Mouse (Mus musculus) spleen, postnatal 14 days (tissue): ENCODE data around the gene Abca5.

ENCODE experiments used
- DNase-seq, 2 experiments: peaks; one replicate each; pipeline ENCODE4 v3.0.0; 2021 to 2022; ENCODE audit warnings: low spot score in 2 of 2

The Abca5 gene

DNA sequence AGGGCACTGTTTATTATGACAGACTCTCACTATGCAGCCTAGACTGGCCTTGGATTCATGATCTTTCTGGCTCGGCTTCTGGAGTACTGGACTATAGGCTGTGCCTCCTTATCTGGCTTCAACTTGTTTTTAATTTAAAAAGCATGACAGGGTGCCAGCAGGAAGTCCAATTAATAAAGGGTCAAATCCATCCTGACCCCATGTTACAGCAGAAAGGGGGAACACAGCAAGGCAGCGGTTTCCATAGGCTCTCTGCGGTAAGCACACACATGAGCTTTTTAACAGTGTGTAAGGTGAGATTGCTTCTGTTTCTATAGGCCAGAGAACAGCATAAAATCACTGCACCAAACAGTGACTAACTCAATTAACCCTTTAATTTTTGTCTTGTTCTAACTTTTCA is 34.1 kb downstream of the Abca5 start:
- DNase-seq: no peak

DNA sequence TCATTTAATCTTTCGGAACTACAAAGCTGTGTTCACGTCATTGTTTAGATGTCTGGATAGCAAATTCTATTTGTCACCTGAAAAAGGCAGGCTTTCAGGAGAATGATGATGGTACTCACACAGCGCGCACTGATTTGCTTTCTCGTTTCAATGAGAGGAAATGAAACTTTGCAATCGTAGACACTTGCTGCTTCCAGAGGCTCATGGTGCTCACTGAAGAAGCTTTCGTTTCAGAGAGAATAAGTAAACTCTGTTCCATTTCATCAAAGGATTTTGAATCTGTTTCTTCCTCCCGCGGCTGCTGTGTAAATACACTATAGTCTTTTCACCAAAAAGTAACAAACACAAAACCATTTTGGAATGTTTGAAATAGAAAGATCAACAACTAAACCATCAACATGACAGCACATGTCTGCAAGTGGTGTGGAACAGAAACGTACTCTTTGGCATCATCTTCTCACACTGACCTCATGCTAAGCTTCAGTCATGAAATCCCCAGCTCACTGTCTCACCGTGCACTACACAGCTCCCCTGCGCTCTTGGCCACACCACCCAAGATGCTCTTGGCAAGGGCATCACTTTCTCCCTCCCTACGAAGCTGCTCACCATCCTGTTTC is 39.5 kb downstream of the Abca5 start:
- no peak for DNase-seq

DNA sequence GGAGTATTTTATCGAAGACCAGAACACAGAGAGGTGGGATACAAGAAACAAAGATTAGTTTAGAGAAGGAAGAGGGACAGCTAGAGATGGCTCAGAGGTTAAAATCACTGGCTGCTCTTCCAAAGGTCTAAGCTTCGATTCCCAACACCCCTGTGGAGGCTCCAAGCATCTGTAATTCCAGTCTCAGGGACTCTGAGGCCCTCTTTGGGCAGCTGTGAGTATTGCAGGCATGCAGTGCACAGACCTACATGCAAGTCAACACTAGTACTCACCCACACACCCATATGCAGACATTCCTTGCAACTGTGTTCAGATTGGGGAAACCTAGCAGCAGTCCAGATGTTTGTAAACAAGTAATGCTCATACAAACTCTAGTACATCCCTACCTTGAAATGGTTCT is 46.9 kb downstream of the Abca5 start:
- DNase-seq: no peak

DNA sequence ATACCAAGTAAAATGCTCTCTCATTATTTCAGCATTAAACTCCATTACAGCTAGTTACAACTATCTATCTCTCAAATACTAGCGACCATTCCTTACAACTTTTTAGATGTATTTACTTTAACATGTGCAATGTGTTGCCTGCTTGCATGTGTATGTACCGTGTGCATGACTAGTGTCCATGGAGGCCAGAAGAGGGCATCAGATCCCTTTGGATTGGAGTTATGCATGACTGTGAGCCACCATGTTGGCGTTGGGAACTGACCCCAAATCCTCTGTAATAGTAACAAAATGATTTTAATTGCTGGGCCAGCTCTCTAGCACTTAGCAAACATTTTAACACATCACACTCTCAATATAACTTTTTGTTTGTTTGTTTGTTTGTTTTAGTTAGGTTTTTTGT is 49.1 kb downstream of the Abca5 start:
- DNase-seq: no peak

DNA sequence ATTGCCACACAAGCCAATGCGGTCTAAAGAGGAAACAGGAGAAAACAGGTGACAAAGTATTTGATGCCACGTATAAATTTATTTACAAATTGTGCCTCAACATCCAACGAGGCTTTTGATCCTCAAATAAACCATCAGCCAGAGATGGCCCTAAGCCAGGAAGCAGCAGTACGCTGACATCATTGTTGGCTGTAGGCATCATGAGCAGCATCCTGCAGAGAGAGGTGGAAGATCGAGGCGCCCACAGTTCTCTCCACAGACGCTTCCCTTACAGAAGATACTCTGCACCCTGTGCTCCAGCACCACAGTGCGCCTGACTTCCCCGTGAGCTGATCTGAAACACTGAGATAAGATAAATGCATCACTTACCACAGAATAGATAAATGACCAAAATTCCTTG is 49.8 kb downstream of the Abca5 start:
- DNase-seq: no peak

DNA sequence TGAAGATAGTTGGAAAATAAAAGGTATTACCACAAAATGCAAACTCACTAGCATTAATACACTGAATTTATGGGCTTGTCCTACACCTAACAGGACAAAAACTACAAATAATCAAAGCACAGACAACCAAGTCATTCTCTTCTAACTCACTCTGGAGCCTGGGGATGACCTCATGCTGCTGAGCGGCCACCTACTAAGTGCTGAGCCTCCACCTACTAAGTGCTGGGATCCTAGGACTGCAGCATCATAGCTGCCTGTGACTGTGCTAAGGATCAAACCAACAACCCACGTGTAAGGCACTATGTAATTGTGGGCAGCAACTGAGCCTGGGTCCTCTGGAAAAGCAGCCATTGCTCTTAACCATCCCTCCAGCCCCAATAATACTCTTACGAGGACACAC is 51.2 kb downstream of the Abca5 start:
- no peak for DNase-seq

DNA sequence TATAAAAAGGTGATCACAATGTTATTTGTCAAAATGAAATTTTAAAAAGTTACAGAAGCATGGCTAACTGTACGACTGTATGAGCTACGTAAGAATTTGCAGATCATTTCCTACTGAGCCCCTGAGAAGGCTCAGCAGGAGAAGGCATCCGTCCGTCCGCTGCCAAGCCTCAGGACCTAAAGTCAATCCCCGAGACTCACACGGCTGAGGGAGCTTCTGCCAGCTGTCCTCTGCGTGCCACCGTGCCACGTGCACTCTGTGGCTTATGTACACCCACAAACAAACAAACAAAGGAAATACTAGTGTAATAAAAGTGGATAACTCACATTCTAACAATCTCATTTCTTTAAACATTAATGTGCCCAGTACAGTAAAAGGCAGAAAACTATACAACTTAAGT is 52.7 kb downstream of the Abca5 start:
- DNase-seq: no peak

DNA sequence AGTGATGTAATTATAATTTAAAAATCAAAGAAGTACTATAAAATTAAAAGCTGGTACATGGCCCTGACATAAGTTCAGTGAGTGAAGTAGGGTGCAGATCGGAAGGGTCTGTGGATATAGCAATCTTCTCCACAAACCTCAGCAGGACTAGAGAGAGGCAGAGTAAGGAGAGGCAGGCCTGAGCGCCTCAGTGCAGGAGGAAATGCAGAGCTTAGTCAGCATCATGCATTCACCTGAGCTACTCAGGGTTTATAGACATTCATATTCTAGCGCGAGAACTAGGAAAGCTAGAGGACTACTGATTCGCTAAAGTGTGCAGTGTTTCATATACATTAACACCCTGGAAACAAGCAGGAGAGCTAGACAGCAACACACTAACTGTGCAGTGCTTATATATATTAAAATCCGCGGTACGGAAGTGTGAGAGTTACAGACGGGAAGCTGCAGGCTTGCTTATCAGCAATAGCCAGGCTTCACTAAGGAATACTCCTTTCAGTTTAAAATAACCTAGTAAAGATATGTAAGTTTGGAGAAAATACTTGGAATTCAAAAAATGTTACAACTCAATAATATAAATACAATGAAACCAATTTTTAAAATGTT is 53.2 kb downstream of the Abca5 start:
- DNase-seq: no peak

DNA sequence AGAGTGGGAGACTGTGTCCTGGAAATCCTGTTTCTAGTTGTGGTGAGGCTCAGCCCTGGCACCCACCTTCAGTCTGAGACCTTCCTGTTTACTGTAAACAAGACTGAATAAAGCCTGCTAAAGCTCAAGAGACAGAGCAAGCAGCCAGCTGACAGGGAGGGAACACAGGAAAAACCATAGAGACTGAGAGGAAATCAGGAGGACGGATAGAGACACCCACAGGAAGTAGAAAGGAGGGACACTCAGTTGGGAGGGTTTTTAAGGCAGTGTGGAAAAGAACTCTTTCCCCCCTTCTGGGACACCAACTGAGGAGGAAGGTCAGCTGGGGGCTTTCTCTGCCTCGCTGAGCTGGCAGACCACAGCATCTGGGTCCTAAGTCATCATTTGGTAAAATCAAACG is 62.7 kb downstream of the Abca5 start:
- no peak for DNase-seq

DNA sequence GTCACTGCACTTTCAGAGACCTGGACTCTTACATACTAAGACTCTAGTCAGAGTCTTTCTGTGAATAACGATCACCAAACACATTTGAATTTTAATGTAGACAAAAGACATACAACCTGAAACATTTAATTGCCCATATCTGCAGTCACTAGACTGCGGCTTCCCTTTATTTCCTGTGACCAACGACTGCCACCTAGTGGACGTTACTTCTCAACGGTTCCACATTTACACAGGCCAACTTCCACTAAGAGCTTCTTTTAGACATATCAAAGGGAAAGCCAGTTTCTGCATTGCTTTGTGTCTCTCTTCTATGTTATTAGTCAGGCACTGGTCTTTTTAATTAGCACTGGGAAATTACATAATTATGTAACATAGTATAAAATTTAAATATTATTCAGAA is 65.8 kb downstream of the Abca5 start:
- peak in 1 of 2 experiments; percentile 27 for DNase-seq

DNA sequence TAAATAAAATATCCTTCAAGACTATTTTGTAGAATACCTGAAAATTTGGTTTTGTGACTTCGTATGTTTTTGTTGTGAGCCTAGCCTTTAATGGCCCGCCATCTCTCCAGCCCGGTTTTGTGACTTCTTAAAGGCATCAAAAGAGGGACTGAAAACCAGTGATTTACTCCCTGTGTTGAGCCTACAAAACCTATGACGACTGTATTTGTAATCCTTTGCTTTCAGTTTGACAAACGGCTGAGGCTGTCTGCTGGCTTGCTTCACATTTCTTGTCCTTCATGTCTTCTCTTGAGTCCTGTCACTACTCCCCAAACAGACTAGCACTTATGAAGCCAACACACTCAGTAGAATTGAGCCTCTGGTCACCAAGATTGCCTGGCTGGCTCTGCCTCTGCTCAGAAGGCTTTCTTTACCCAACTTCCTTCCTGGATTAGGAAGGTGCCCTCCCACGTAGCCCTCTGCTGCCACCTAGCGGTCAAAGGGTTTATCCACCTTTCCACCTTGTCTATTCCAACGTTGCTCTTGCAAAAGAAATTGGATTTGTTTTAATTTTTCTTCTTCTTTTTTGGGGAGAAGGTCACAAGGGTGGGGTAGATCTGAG is 69.2 kb downstream of the Abca5 start:
- DNase-seq: peak; percentile 65 to 84

DNA sequence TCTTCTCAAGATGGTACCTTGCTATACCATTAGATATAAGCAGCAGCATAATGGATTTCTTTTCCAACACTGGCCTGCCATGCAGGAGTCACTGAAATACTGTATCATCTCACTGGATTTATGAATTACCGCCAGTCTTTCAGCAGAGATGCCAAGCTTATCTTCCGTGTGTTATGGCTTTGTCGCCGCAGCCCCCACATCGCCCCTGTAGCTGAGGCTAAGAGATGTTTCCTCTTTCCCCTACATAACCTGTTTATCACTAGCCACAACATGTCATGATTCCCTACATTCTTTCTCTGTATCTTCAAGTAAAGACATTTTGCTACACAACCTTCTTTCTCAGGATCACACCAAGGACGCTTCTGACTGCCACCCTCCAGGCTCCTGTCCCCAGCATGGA is 70.3 kb downstream of the Abca5 start:
- DNase-seq: no peak

DNA sequence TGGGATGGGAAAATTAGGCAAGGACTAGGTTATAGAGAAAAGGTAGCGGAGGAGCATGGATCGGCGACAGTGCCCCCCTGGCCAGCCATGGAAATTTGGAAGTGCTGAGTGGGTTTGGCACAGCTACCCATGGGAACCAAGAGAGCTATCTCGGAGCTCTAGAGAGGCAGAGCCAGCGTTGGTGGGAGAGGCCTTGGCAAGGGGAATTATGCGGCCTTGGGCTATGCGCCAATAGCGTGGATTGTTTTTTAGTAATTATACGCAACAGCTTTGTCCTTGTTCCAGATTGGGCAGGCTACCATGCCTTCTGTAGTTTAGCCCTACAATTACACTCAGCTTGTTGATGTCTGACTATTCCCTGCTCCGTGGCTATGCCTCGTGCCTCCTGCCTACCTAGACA is 70.8 kb downstream of the Abca5 start:
- no peak for DNase-seq

DNA sequence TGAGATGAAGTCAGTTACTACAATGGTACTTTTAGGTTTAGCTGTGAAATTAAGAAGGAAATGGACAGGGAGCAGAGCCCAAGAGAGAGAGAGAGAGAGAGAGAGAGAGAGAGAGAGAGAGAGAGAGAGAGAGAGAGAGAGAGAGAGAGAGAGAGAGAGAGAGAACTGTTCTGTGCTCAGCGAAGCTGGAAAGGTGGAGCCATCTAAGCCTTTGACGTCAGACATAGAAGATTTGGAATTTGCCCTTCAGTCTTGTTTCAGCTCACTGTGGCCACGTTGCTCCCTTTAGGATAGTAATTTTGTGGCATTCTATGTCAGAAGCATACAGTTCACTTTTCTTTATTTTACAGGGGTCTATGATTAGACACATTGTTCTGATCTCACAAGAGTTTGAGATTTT is 75.6 kb downstream of the Abca5 start:
- no peak for DNase-seq

DNA sequence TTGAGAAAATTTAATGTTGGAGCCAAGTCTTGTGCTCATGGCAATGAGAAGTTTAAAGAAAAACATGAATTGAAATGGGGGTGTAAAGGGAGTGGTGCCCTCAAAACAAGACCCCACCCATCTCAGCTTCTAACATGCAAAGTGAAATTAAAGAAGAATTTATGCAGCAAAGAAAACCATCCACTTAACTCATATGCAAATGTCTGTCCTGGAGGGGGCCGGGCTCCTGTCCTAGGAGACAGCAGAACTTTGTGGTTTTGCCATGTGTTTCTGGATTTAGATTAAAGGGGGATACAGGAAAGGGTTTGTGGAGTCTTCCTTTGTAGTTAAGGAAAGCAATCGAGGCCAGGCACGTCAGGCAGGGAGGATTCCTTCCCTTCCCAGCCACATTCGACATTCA is 79.6 kb downstream of the Abca5 start:
- DNase-seq: no peak

DNA sequence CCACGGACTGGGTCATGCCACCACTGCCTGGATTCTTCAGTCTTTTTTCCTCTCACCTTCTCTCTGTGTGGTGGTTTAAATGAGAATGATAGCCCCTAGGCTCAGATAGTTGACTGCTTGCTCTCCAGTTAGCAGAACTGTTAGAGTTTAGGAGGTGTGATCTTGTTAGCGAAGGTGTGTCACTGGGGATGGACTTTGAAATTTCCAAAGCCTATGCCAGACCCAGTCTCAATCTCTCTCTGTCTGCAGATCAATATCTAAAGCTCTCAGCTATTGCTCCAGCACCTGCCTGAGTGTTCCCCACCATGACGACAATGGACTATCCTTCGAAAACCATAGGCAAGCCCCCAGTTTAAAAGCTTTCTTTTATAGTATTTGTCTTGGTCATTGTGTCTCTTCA is 80.5 kb downstream of the Abca5 start:
- DNase-seq: no peak

DNA sequence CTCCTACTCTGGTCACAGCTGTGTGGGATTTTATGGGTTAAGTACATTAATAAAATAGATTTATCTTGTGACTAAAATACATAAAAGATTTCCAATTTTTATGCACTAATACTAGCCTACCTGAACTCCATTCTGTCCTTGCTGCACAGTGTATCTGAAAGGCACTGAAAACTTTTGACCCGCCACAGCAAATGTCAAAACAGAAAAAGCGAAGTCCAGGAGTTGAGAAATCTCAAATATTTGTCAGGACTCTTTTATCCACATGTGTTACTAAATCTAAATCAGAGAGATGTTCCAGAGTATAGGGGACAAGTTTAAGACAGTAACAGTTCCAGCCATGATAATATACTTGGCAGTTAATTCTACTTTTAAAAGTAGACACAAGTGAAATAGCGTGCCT is 85.3 kb downstream of the Abca5 start:
- DNase-seq: no peak

DNA sequence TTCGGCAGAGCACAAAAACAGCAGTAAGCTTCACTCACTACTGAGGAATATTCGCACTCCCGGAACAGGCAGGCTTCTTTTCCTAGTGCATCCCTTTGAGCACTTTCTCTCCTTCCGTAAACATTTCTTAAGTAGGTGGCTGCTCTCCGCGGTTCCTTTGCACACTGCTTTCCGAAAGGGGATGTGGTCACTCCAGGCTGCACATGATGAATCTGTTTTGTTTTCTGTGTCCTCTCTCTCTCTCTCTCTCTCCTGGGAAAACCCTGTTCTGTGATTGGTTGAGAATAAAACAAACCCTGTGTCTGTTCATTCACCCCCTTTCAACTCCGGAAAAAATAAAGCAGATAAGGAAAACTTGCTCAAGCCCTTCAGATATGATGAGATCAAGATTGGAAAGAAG is 86.0 kb downstream of the Abca5 start, which contains the start of gene Abca6:
Gene Abca6, minus strand, starts transcription at position 243 of the 400 bp plus-strand sequence.
- DNase-seq: no peak

DNA sequence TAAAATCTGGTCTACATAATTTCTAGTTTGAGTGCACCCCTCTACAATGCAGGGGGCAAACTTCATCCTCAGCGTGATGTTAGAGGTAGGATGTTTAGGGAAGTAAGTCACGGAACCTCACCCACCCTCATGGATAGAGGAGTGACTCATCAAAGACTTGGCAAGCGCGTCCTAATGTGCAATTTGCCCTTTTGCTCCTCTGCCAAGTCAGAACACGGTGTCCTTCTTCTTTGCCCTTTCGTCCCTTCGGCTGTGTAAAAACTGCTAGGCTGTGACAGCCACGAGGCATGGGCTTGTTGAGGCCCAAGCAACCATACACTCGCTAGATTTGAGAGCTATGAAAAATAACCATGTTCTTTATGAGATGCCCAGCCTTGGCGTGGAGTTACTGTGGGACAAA is 92.8 kb downstream of the Abca5 start:
- DNase-seq: no peak

DNA sequence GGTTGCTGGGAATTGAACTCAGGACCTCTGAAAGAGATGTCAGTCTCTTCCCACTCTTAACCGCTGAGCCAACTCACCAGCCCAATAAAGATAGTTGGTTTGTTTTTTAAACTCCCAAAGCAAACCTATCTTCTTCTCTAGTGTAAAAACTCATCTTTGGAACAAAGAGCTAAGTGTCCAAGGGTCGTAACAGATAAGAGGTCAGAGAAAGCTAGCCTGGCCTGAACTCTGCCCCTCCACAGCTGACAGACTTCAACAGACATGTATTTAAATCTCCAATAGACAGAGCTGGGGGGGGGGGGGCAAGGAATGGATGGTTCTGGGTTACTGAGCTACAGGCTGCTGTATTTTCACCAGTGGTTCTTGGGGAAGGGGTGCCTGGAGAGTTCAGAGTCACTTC is 100.0 kb downstream of the Abca5 start:
- DNase-seq: no peak

DNA sequence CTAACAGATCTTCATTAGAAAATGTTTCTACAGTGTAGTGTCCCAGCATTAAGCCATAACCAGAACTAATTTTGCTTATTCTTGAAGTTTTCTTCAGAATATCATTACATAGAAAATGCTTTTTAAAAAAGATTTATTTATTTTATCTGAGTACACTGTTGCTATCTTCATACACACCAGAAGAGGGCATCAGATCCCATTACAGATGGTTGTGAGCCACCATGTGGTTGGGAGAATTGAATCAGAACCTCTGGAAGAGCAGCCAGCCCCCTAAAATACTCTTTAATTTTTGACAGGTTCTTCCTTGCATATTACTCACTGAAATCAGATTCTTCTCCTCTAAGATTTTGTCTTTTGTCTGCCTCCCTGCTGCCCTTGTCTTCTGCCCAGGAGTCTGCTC is 104.5 kb downstream of the Abca5 start:
- no peak for DNase-seq
